Mouse (Mus musculus) liver, adult 2 months (tissue): ENCODE measurements around the gene Mgst2.

ENCODE experiments used
- CTCF ChIP-seq: fragments of 200-500 bp; IDR thresholded peaks from 2 replicates; pipeline ENCODE4 v1.5.1; 2011; ENCODE audit warnings: low read depth, low read length, control low read depth
- POLR2A ChIP-seq: fragments of 200-500 bp; IDR thresholded peaks from 2 replicates; pipeline ENCODE4 v1.6.1; 2011; ENCODE audit warnings: low read length, control low read depth; ENCODE audit not compliant: insufficient read depth; ENCODE audit errors: extremely low read depth

DNA sequence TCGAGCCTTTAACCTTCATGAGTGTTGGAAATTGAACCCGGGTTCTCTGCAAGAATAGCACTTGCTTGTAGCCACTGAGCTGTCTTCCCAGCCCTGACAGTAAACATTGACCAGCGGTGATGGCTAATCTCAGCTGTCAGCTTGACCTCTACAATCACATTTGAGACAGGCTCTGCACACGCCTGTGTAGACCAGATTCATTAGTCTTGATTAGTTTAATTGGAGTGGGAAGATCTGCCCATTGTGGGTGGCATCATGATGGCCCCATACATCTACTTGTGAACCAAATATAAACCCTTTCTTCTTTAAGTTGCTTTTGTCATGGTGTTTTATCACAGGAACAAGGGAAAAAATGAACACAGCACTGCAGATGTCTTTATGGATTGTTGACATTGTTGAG lies 12.8 kb upstream of the Mgst2 start:
- TF ChIP-seq POLR2A (no peak), CTCF (no peak)
